Mouse (Mus musculus): ENCODE measurements around the gene Abcb6. TPM values are rescaled to one million over a fixed set of nuclear protein-coding genes. Genes with fewer than 3 reads are reported as not detected.
A peak's percentile ranks its signal among the peaks of the same experiment; 100 is the strongest.

The Abcb6 gene
- polyA plus RNA-seq, 1 experiment from 2014 or later = 12.9 TPM

DNA sequence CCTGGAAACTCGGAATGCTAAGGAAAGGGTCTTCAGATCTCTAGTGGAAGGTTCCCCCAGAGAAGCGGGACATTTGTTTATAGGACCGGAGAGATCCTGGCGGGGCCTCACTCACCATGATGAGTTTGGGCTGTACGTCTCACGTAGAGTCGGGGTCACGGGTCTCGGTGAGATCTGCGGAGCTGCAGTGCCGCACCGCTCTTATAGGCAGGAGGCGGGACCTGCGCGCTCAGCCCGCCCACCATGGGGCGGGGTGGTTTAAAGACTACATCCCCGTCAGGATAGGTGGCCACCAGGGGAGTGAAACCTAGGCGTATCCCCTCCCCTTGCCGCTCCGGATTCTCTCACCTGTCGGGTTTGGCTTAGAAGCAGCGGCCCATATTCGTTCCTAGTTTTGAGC lies 38.9 kb upstream of the Abcb6 start:
- no peak overlapping the region; the same call in 1 of the 2 replicates for H3K27ac ChIP-seq (ENCODE audit: low read length)
- WGBS = under 1% methylated on average over 24 of the region's 24 CpGs
- peak overlapping the region; percentile 47 for H3K9ac ChIP-seq (replicated peaks; ENCODE audit: low read depth, low read length)

DNA sequence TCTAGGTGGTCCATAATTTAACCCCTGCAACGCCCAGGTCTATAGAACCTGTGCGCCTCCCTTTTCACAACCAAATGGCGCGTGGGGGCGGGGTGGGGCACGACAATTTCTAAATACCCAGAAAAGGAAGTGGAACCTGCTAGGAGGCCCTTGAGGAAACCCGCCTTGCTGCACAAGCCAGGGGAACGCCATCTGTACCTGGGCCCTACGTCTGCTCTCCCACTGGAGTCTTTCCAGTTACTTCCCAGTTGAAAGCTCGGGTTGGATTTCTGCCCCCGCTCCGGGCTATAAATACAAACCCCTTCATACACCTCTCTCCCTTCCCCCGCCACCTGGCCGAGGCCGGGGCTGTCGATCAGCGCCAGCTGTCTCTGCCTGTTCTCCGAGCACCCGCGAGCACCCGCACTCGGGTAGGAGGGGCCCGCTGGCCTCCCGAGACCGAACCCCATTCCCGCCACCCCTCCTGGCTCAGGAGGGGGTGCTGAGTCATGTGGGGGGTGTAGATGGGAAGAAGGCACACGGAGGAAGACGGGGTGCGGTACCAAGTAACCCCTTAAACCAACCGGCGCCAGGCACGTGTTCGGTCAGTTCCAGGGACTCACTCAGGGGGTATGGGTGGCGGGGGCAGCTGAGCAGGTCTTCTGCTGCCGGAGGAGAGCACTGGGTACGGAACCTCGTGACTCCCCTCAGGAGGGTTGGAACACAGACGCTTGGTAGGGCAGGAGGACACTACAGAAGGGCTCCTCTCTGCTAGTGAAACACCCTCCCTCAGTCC lies 38.2 kb upstream of the Abcb6 start:
- H3K27me3 ChIP-seq (ENCODE audit: control insufficient read depth, insufficient read depth, low read length) = peaks cover 10% of the 10 kb centered on the region
- H3K4me3 ChIP-seq (ENCODE audit: low read depth, low read length) = peak overlapping the region; percentile 51
- peak overlapping the region; percentile 98 for H3K4me2 ChIP-seq (replicated peaks; ENCODE audit: low read depth, low read length)
- peak overlapping the region; percentile 47 for H3K9ac ChIP-seq (replicated peaks; ENCODE audit: low read depth, low read length)
- WGBS = 1% methylated on average over 38 of the region's 38 CpGs
- ATAC-seq (ENCODE audit: insufficient number of reproducible peaks, insufficient read depth, low FRiP score, low read depth) = peak; percentile 24
- peaks cover 9% of the 10 kb centered on the region; the same call in 1 of the 2 replicates for H3K4me1 ChIP-seq (ENCODE audit: control insufficient read depth, insufficient read depth, low read length)
- no peaks in the 10 kb centered on the region for H3K9me3 ChIP-seq (ENCODE audit: control insufficient read depth, low read depth, low read length)
- H3K36me3 ChIP-seq (ENCODE audit: control insufficient read depth, insufficient read depth, low read length) = peaks cover 10% of the 10 kb centered on the region; the same call in 1 of the 2 replicates
- H3K27ac ChIP-seq (ENCODE audit: low read length) = peak overlapping the region; percentile 44; the same call in 1 of the 2 replicates

More for the DNA sequence above, 38.9 kb upstream of the Abcb6 start:
- Histone ChIP-seq H3K9me3 (ENCODE audit: control insufficient read depth, low read depth, low read length) (no peaks in the 10 kb centered on the region), H3K4me1 (ENCODE audit: control insufficient read depth, insufficient read depth, low read length) (peaks cover 9% of the 10 kb centered on the region; the same call in 1 of the 2 replicates), H3K4me3 (ENCODE audit: low read depth, low read length) (peak overlapping the region; percentile 51), H3K36me3 (ENCODE audit: control insufficient read depth, insufficient read depth, low read length) (peaks cover 4% of the 10 kb centered on the region; the same call in 1 of the 2 replicates), H3K27me3 (ENCODE audit: control insufficient read depth, insufficient read depth, low read length) (peaks cover 10% of the 10 kb centered on the region), H3K4me2 (replicated peaks; ENCODE audit: low read depth, low read length) (peak overlapping the region; percentile 98)
- peak; percentile 89 for ATAC-seq (ENCODE audit: insufficient number of reproducible peaks, insufficient read depth, low FRiP score, low read depth)

DNA sequence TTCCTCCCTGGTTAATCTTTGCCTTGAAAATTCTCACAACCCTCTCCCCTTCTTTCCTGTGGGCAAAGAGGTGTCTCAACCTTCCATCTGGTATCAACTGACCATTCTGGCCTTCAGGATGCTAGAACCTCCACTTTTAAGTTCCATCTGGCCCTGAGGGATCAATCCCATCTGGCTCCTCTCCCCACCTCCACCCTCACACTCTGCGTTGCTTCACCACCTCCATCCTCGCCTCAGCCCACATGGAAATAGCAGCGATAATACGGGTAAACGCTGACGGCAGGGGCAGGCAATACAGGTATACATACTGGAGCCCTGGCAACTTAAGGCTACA lies 37.7 kb upstream of the Abcb6 start:
- Histone ChIP-seq H3K4me2 (replicated peaks; ENCODE audit: low read depth, low read length) (peak overlapping the region; percentile 98), H3K36me3 (ENCODE audit: control insufficient read depth, insufficient read depth, low read length) (peaks cover 16% of the 10 kb centered on the region; the same call in 1 of the 2 replicates), H3K27ac (ENCODE audit: low read length) (peak overlapping the region; percentile 44; the same call in 1 of the 2 replicates), H3K9ac (replicated peaks; ENCODE audit: low read depth, low read length) (0 out of 2 replicates have a peak overlapping the region, but pooled peaks have one; percentile 47), H3K27me3 (ENCODE audit: control insufficient read depth, insufficient read depth, low read length) (peaks cover 10% of the 10 kb centered on the region), H3K4me3 (ENCODE audit: low read depth, low read length) (peak overlapping the region; percentile 51), H3K4me1 (ENCODE audit: control insufficient read depth, insufficient read depth, low read length) (peaks cover 10% of the 10 kb centered on the region; the same call in 1 of the 2 replicates), H3K9me3 (ENCODE audit: control insufficient read depth, low read depth, low read length) (no peaks in the 10 kb centered on the region)
- no peak for ATAC-seq (ENCODE audit: insufficient number of reproducible peaks, insufficient read depth, low FRiP score, low read depth)
- WGBS = 2% methylated on average over 6 of the region's 6 CpGs

DNA sequence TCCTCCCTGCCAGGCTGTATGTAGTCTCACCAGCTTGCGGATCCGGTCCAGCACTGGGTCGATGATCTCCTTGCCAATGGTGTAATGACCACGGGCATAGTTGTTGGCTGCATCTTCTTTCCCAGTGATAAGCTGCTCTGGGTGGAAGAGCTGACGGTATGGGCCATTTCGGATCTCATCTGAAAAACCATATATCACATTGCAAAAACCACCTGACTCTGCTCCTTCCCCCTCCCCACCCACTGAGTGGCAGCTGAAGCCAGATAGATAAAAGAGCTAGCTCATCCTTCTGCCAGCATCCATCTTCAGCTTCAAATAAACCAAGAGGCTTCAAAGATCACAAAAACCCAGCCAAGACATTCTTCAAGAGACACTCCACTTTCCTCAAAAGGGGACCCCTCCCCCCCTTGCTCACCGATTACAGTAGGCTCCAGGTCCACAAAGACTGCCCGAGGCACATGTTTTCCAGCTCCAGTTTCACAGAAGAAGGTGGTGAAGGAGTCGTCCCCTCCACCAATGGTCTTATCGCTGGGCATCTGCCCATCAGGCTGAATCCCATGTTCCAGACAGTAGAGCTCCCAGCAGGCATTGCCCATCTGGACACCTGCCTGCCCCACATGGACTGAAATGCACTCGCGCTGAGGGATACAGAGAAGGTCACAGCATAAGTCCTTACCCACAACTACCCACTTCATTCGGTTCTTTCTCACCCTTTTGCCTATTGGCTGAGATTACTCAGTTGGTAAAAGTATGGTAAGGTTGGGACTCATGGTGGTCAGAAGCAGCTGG lies 36.8 kb upstream of the Abcb6 start:
- Histone ChIP-seq H3K27me3 (ENCODE audit: control insufficient read depth, insufficient read depth, low read length) (peaks cover 10% of the 10 kb centered on the region), H3K36me3 (ENCODE audit: control insufficient read depth, insufficient read depth, low read length) (peaks cover 18% of the 10 kb centered on the region; the same call in 1 of the 2 replicates), H3K9me3 (ENCODE audit: control insufficient read depth, low read depth, low read length) (no peaks in the 10 kb centered on the region), H3K27ac (ENCODE audit: low read length) (no peak overlapping the region), H3K4me2 (replicated peaks; ENCODE audit: low read depth, low read length) (no peak overlapping the region), H3K9ac (replicated peaks; ENCODE audit: low read depth, low read length) (no peak overlapping the region), H3K4me3 (ENCODE audit: low read depth, low read length) (no peak overlapping the region), H3K4me1 (ENCODE audit: control insufficient read depth, insufficient read depth, low read length) (peaks cover 14% of the 10 kb centered on the region; the same call in 1 of the 2 replicates)
- no peak for ATAC-seq (ENCODE audit: insufficient number of reproducible peaks, insufficient read depth, low FRiP score, low read depth)
- 75% methylated on average over 13 of the region's 13 CpGs for WGBS

DNA sequence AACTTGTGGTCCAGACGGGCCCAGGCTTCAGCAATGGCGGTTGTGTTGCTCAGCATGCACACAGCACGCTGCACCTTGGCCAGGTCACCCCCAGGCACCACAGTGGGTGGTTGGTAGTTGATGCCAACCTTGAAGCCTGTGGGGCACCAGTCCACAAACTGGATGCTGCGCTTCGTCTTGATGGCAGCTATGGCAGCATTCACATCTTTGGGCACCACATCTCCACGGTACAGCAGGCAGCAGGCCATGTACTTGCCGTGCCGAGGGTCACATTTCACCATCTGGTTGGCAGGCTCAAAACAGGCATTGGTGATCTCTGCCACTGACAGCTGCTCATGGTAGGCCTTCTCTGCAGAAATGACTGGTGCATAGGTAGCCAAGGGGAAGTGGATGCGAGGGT lies 35.6 kb upstream of the Abcb6 start:
- no peak overlapping the region for H3K27ac ChIP-seq (ENCODE audit: low read length)

DNA sequence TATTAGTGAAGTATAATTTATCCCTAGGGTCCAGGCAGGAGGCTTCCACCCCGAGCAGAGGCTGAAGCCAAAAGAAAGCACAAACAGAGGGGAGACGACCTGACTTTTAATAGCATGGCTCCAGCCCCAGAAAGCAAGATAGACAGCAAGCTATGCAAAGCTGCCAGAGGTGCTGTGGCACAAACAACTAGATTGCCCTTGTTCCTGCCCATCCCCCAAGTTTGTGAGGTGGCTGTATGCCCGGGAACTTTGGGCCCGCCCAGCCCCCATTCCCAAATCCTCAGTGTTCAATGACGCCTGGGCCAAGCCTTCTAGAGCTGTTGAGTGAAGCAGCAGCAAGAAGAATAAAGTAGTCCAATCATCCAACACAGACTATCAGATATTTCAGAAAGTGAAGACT lies 34.7 kb upstream of the Abcb6 start:
- no peak for ATAC-seq (ENCODE audit: insufficient number of reproducible peaks, insufficient read depth, low FRiP score, low read depth)
- Histone ChIP-seq H3K4me3 (ENCODE audit: low read depth, low read length) (no peak overlapping the region), H3K4me1 (ENCODE audit: control insufficient read depth, insufficient read depth, low read length) (peaks cover 27% of the 10 kb centered on the region), H3K9ac (replicated peaks; ENCODE audit: low read depth, low read length) (no peak overlapping the region), H3K9me3 (ENCODE audit: control insufficient read depth, low read depth, low read length) (no peaks in the 10 kb centered on the region), H3K36me3 (ENCODE audit: control insufficient read depth, insufficient read depth, low read length) (peaks cover 18% of the 10 kb centered on the region; the same call in 1 of the 2 replicates), H3K27ac (ENCODE audit: low read length) (peak overlapping the region; percentile 58; the same call in 1 of the 2 replicates), H3K4me2 (replicated peaks; ENCODE audit: low read depth, low read length) (no peak overlapping the region), H3K27me3 (ENCODE audit: control insufficient read depth, insufficient read depth, low read length) (no peaks in the 10 kb centered on the region)
- WGBS = 65% methylated on average over 5 of the region's 5 CpGs

More for the DNA sequence above, 35.6 kb upstream of the Abcb6 start:
- ATAC-seq (ENCODE audit: insufficient number of reproducible peaks, insufficient read depth, low FRiP score, low read depth) = no peak
- H3K4me1 ChIP-seq (ENCODE audit: control insufficient read depth, insufficient read depth, low read length) = peaks cover 21% of the 10 kb centered on the region
- no peak overlapping the region for H3K4me3 ChIP-seq (ENCODE audit: low read depth, low read length)
- H3K9me3 ChIP-seq (ENCODE audit: control insufficient read depth, low read depth, low read length) = no peaks in the 10 kb centered on the region
- 91% methylated on average over 9 of the region's 9 CpGs for WGBS
- no peak overlapping the region for H3K9ac ChIP-seq (replicated peaks; ENCODE audit: low read depth, low read length)
- H3K27me3 ChIP-seq (ENCODE audit: control insufficient read depth, insufficient read depth, low read length) = peaks cover 7% of the 10 kb centered on the region
- peaks cover 18% of the 10 kb centered on the region; the same call in 1 of the 2 replicates for H3K36me3 ChIP-seq (ENCODE audit: control insufficient read depth, insufficient read depth, low read length)
- no peak overlapping the region for H3K4me2 ChIP-seq (replicated peaks; ENCODE audit: low read depth, low read length)

DNA sequence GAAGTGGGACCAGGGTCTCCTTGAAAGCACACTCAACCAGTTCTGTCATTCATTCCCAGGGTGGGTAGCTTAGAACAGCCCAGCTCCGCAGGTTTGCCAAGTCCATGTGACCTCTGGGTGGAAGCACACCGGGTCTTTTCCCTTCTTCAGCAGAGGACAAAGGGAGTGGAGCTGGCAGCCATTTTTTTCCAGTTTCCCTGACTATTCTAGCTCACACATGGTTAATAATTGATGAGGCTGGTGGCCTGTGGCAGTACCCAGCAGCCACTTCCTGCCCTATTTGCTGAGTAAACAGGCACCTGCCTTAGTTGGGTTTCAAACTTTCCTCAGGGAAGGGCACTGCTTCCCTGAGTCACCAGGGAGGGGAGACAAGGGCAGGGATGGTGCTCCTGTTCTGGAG lies 34.2 kb upstream of the Abcb6 start:
- H3K9me3 ChIP-seq (ENCODE audit: control insufficient read depth, low read depth, low read length) = no peaks in the 10 kb centered on the region
- H3K27me3 ChIP-seq (ENCODE audit: control insufficient read depth, insufficient read depth, low read length) = no peaks in the 10 kb centered on the region
- ATAC-seq (ENCODE audit: insufficient number of reproducible peaks, insufficient read depth, low FRiP score, low read depth) = peak; percentile 47
- H3K4me3 ChIP-seq (ENCODE audit: low read depth, low read length) = no peak overlapping the region
- WGBS = 65% methylated on average over 2 of the region's 2 CpGs
- H3K4me1 ChIP-seq (ENCODE audit: control insufficient read depth, insufficient read depth, low read length) = peaks cover 27% of the 10 kb centered on the region; the same call in 1 of the 2 replicates
- H3K36me3 ChIP-seq (ENCODE audit: control insufficient read depth, insufficient read depth, low read length) = peaks cover 18% of the 10 kb centered on the region; the same call in 1 of the 2 replicates
- H3K9ac ChIP-seq (replicated peaks; ENCODE audit: low read depth, low read length) = no peak overlapping the region
- H3K4me2 ChIP-seq (replicated peaks; ENCODE audit: low read depth, low read length) = no peak overlapping the region
- peak overlapping the region; percentile 77; the same call in 1 of the 2 replicates for H3K27ac ChIP-seq (ENCODE audit: low read length)

DNA sequence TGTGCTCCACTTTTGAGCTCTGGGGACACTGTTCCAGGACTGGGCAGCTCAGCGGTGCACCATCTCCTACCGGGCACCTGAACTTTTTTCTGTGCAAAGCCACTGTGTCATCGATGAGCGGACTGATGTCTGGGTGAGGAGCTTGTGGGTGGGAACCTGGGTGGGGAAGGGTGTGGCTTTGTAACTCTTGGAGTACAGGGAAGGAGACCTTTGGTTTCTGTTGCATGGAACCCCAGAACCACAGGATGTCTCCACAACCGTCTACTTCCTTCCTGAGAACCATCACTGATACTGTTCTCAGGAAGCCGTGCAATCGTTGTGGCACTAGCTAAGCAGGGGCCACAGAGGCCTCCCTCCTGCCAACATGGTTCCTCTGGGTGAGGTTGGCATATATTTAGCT lies 32.9 kb upstream of the Abcb6 start:
- Histone ChIP-seq H3K27me3 (ENCODE audit: control insufficient read depth, insufficient read depth, low read length) (no peaks in the 10 kb centered on the region), H3K4me3 (ENCODE audit: low read depth, low read length) (no peak overlapping the region), H3K9ac (replicated peaks; ENCODE audit: low read depth, low read length) (no peak overlapping the region), H3K9me3 (ENCODE audit: control insufficient read depth, low read depth, low read length) (no peaks in the 10 kb centered on the region), H3K27ac (ENCODE audit: low read length) (no peak overlapping the region), H3K4me1 (ENCODE audit: control insufficient read depth, insufficient read depth, low read length) (peaks cover 22% of the 10 kb centered on the region; the same call in 1 of the 2 replicates), H3K36me3 (ENCODE audit: control insufficient read depth, insufficient read depth, low read length) (peaks cover 18% of the 10 kb centered on the region; the same call in 1 of the 2 replicates), H3K4me2 (replicated peaks; ENCODE audit: low read depth, low read length) (no peak overlapping the region)
- ATAC-seq (ENCODE audit: insufficient number of reproducible peaks, insufficient read depth, low FRiP score, low read depth) = no peak
- 87% methylated on average over 7 of the region's 7 CpGs for WGBS
